Mouse (Mus musculus) liver, postnatal 0 days (tissue): ENCODE results near the gene Ano1. TPM values are rescaled to one million over a fixed set of nuclear protein-coding genes. Genes with fewer than 3 reads are reported as not detected.

ENCODE experiments used
- ATAC-seq: fragments of 200-750 bp; cut with Nextera tagmentation; 2 replicates; pipeline ENCODE4 v1.8.0; 2017; ENCODE audit warnings: mild to moderate bottlenecking, moderate library complexity
- DNase-seq: peaks from one replicate; pipeline ENCODE4 v3.0.0-alpha.2; 2016
- H3K27ac ChIP-seq: fragments of 300-500 bp; sonication (generic); 2 replicates; pipeline ENCODE4 v1.5.1; 2014; ENCODE audit warnings: antibody characterized with exemption, moderate library complexity, mild to moderate bottlenecking, low read depth
- H3K27me3 ChIP-seq: fragments of 300-500 bp; sonication (generic); 2 replicates; pipeline ENCODE4 v1.6.1; 2014; ENCODE audit warnings: low read length, control low read depth, mixed read lengths; ENCODE audit not compliant: insufficient read depth
- H3K36me3 ChIP-seq: fragments of 300-500 bp; sonication (generic); replicated peaks from 2 replicates; pipeline ENCODE4 v1.6.1; 2014; ENCODE audit warnings: mild to moderate bottlenecking, control low read depth, low read length, moderate library complexity, mixed read lengths; ENCODE audit not compliant: insufficient read depth
- H3K4me1 ChIP-seq: fragments of 300-500 bp; sonication (generic); 2 replicates; pipeline ENCODE4 v1.6.1; 2014; ENCODE audit warnings: antibody characterized with exemption, mild to moderate bottlenecking, control low read depth; ENCODE audit not compliant: insufficient read depth
- H3K4me2 ChIP-seq: fragments of 300-500 bp; sonication (generic); 2 replicates; pipeline ENCODE4 v1.6.1; 2014; ENCODE audit warnings: low read depth, mild to moderate bottlenecking, low read length, moderate library complexity, mixed read lengths
- H3K4me3 ChIP-seq: fragments of 300-500 bp; sonication (generic); 2 replicates; pipeline ENCODE4 v1.5.1; 2014; ENCODE audit warnings: low read depth, low read length
- H3K9ac ChIP-seq: fragments of 300-500 bp; sonication (generic); replicated peaks from 2 replicates; pipeline ENCODE4 v1.6.1; 2014; ENCODE audit warnings: mild to moderate bottlenecking, moderate library complexity
- H3K9me3 ChIP-seq: fragments of 300-500 bp; sonication (generic); 2 replicates; pipeline ENCODE4 v1.6.1; 2016; ENCODE audit warnings: mild to moderate bottlenecking, control low read depth, low read length, mixed read lengths
- CTCF ChIP-seq: sonication (generic); IDR thresholded peaks from 2 replicates; pipeline ENCODE4 v1.5.1; 2016; ENCODE audit warnings: antibody characterized with exemption, low read depth
- EP300 ChIP-seq: IDR thresholded peaks from 2 replicates; pipeline ENCODE4 v1.6.1; 2016; ENCODE audit warnings: antibody characterized with exemption, low read depth, mild to moderate bottlenecking
- WGBS: fragments of 180-500 bp; shearing (Covaris S2); extraction: QIAGEN DNeasy Blood & Tissue Kit; methylation state at CpG from one replicate; pipeline ENCODE4 v1.1.7; 2014; ENCODE audit not compliant: insufficient replicate concordance; 5-methylcytosine and 5-hydroxymethylcytosine counted together
- polyA plus RNA-seq: library from polyadenylated mRNA; unstranded; fragments of >200 nt; fragmentation: Nextera tagmentation; extraction: Ambion mirVana; gene quantifications from 2 replicates; pipeline ENCODE4 v1.2.1, GENCODE M21; 2015

Gene Ano1
- polyA plus RNA-seq, 1 experiment from 2014 or later: 1.1 TPM

- Histone ChIP-seq H3K9ac (no peak overlapping the region), H3K27ac (no peak overlapping the region; the same call in 1 of the 2 replicates), H3K9me3 (no peaks in the 10 kb centered on the region), H3K27me3 (no peaks in the 10 kb centered on the region), H3K36me3 (no peaks in the 10 kb centered on the region; the same call in 1 of the 2 replicates), H3K4me2 (no peak overlapping the region), H3K4me3 (no peak overlapping the region), H3K4me1 (peaks cover 3% of the 10 kb centered on the region; the same call in 1 of the 2 replicates)
- DNase-seq: no peak
- ATAC-seq: peak; percentile 91
- WGBS: 40% methylated on average over 2 of the region's 2 CpGs
- TF ChIP-seq EP300 (peak; percentile 61), CTCF (no peak)
These were observed 212.6 kb downstream of the Ano1 start for GRCm38 (mm10) chr7:144539146-144539545.

Other genes starting within 250 kb of the Ano1 start
- 7.1 and 8.2 TPM in 2 replicates for gene Ppfia1, start 198.2 kb downstream of the Ano1 start, polyA plus RNA-seq
- 4.1 TPM in 2 replicates for gene Fadd, start 169.5 kb downstream of the Ano1 start, polyA plus RNA-seq
- not detected in 2 replicates for gene Fgf3, start 86.1 kb upstream of the Ano1 start, polyA plus RNA-seq
- gene Fgf4, start 95.4 kb upstream of the Ano1 start, polyA plus RNA-seq: not detected in 2 replicates
- not detected in 2 replicates for gene Fgf15, start 144.6 kb upstream of the Ano1 start, polyA plus RNA-seq
- 6.3 and 7.0 TPM in 2 replicates for gene LTO1, start 163.1 kb upstream of the Ano1 start, polyA plus RNA-seq
- gene Ccnd1, start 188.0 kb upstream of the Ano1 start, polyA plus RNA-seq: 10.1 TPM in 2 replicates